Mouse (Mus musculus) regulatory T cell (primary cell): ENCODE data around the gene Cenpp.

Experiments
- in situ Hi-C: fragments of 300-600 bp; cut with MboI, MseI; formaldehyde crosslinking; loops from one replicate; pipeline ENCODE4 v1.15.1; 2025; ENCODE audit warnings: high pct_unique_total_duplicates

Cenpp gene

GRCm38 (mm10) chr13:49652481-49653179 lies at the start of gene Cenpp, which contains the start of gene Nol8:
TSS of gene Cenpp (minus strand) at chr13:49652785.
TSS of gene Nol8 (plus strand) at chr13:49653078.
- in situ Hi-C loops = loop anchor here (10.0 kb wide), 1 partner anchor 198 kb away; no protein-coding TSS in a partner anchor

DNA sequence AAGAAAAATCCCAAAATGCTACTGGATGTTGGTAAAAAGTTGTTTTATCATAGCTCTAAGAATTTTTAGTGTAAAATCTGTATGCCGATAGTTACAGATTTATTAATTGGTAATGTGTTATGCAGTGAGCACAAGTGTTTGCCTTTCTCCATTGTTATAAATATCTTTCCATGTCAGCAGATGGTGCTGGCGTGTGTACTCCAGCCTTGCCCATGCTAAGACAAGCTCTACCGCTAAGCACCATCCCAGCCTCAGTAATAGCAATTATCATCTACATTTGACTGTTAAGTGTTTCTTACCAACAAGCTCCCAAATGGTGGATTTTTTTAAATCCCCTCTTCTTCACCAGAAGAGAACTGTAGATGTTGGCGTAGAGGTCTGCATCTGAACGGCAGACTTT lies 38.5 kb upstream of the Cenpp start:
- in situ Hi-C loops = no loop called here

DNA sequence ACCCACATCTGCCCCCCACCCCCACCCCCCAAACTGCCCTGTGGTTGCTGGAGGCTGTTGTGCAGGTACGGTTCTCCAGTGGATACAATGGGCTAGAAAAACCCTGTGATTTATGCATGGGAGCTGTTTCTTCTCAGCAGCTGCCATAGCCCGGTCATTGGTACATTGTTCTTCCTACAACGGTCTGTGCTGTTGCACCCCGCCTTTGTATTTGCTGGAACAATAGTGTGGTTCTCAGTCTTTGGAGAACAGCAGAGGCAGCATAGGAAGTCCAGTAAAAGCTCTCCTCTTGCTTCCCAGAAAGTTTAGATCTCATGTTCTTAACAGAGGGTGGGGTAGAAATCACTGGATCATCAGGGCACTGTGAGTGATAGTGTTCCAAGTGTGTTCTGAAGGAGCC lies 31.7 kb upstream of the Cenpp start:
- in situ Hi-C loops = loop anchor here (10.0 kb wide), 1 partner anchor 1971 kb away; the partner anchor contains the start of gene Secisbp2

GRCm38 (mm10) chr13:49682233-49682846 lies 29.8 kb upstream of the Cenpp start:
- in situ Hi-C loops = loop anchor here (10.0 kb wide), 1 partner anchor 1972 kb away; the partner anchor contains the start of gene Secisbp2

- in situ Hi-C loops = loop anchor here (10.0 kb wide), 1 partner anchor 1973 kb away; the partner anchor contains the start of gene Secisbp2
Measured at GRCm38 (mm10) chr13:49681351-49682232, 29.0 kb upstream of the Cenpp start, which contains the start of gene Iars. TSS of gene Iars (plus strand) at chr13:49682100.

- in situ Hi-C loops = no loop called here
Measured at GRCm38 (mm10) chr13:49677793-49678192, 25.2 kb upstream of the Cenpp start.

- in situ Hi-C loops = loop anchor here (10.0 kb wide), 1 partner anchor 198 kb away; no protein-coding TSS in a partner anchor
Measured at GRCm38 (mm10) chr13:49653180-49653541, 576 bp upstream of the Cenpp start.

- in situ Hi-C loops = loop anchor here (10.0 kb wide), 1 partner anchor 197 kb away; no protein-coding TSS in a partner anchor
Measured at GRCm38 (mm10) chr13:49651781-49652351, 719 bp downstream of the Cenpp start.

DNA sequence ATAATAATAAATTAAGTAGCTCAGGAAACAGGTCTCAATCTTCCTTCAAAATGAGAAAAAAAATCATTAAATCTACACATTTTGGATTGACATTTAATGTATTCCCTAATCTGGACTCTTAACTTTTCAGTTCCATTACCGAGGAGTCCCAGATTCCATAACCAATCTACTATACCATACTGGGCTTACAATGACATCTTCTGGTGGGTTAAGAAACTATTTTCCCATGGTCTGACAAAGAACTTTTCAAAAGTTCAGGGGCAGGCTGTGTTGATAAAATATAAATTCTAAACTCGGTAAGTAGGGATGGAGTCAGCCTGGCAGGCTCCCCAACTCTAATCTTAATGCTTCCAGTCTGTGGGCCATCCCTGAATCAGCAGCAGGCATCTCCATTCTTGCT lies 1.4 kb downstream of the Cenpp start:
- in situ Hi-C loops = loop anchor here (10.0 kb wide), 1 partner anchor 196 kb away; no protein-coding TSS in a partner anchor

DNA sequence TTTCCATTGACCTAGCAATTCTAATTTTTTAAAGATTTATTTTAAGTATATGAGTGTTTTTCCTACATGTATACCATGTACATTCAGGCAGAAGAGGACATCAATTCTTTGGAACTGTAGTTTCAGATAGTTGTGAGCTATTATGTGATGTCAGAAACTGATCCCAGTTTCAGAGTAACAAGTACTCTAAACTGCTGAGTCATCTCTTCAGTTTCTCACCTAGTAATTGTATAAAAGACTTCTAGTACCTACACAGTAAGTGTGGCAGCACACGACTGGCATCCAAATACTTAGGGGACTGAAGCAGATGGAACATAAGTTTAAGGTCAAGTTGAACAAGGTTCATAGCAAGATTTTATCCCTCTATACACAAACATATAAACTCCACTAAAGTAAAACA lies 6.6 kb downstream of the Cenpp start:
- in situ Hi-C loops = no loop called here

DNA sequence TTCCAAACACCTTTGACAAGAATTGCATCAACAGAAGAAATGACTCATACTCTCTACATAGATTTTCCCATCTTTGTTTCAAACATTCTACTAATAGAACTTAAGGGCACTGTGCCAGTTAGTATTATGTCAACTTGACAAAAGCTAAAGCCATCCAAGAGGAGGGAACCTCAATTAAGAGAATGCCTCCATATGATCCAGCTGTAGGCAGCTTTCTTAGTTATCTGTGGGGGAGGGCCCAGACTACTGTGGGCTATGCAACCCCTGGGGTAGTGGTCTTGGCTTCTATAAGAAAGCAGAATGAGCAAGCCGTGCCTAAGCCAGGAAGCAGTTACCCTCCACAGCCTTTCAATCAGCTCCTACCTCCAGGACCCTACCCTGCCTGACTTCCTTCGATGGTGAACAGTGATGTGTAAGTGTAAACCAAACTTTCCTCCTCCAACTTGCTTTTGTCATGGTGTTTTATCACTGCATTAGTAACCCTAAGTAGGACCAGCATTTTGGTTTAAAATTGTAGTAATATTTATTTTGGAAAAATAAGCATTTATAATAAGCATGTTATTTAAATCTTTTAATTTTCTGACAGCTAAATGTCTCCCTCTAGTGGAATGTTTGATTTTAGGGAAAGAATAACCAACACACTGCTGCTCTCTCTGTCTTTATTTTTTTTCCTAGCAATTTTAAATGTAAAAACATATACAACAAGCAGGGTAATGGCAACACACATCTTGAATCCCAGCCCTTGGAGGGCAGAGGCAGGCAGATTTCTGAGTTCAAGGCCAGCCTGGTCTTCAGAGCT lies 7.7 kb downstream of the Cenpp start:
- in situ Hi-C loops = loop anchor here (5.0 kb wide), 1 partner anchor 78 kb away; no protein-coding TSS in a partner anchor

DNA sequence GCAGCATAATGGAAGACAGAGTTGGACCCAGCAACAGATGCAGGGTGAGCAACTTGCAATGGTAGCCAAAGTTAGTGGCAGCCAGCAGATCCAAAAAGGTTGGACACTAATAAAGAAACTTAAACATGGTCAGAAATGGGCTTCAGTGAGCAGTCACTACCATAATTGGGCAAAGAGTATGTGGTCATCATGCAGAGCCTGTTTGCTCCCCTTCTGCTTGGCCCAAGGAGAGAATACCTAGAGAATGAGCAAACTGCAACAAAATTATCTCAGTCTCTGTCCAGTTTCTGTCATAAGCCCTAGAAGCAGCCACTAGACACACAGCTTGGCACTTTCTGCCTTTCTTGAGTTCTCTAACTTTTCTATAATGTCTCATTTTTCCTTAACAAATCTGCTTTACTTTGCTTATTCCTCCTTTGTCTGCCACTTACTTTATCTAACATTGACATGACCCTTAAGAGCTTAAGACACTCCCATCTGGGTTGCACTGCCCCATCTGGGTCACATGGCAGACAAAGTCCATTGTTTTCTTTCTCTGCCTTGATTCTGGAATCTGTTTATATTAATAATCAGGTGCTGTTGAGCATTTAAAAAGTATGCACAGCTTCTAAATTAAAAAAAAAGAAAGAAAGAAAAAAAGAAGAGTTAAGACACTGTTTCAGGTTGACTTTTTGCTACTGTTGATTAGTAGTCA lies 8.8 kb downstream of the Cenpp start:
- in situ Hi-C loops = loop anchor here (5.0 kb wide), 1 partner anchor 77 kb away; no protein-coding TSS in a partner anchor

- in situ Hi-C loops = loop anchor here (5.0 kb wide), 1 partner anchor 75 kb away; no protein-coding TSS in a partner anchor
Measured at GRCm38 (mm10) chr13:49642650-49643049, 9.9 kb downstream of the Cenpp start.

DNA sequence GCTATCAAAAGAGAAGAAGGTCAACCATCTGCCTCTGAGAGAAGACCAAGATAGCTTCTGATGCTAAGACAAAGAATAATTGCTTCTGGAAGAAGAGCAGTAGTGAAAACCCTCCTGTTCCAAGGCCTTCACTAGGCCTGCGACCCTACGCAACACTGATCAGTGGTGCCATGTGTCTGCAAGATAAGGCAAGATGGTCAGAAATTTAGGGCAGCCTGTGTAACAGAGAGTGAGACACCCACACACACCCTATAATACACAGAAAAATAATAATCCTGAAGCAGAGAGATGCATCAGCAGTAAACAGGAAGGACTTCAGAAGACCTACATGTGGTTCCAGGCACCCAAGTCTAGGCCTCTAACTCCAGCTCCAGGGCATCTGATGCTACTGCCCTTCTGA lies 12.6 kb downstream of the Cenpp start:
- in situ Hi-C loops = loop anchor here (5.0 kb wide), 1 partner anchor 73 kb away; no protein-coding TSS in a partner anchor

DNA sequence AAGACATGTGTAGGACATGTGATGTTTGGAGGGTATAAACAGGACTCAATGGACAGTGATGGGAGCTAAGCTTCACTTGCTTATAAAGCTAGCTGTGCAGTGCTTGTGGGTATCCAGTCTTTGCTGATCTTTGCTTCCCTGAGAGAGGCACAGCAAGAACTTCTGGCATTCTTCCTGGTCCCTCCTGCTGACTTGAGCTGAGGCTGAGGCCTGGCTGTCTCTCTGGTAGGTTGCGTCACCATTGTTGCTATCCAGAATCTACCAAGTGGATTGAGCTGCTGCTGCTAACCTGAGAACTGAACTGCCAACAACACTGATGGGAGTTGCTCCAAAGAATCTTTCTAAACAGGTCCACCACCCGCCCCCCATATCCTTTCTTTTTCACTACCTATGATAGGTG lies 23.5 kb downstream of the Cenpp start:
- in situ Hi-C loops = no loop called here

GRCm38 (mm10) chr13:49628167-49628566 lies 24.4 kb downstream of the Cenpp start:
- in situ Hi-C loops = no loop called here

DNA sequence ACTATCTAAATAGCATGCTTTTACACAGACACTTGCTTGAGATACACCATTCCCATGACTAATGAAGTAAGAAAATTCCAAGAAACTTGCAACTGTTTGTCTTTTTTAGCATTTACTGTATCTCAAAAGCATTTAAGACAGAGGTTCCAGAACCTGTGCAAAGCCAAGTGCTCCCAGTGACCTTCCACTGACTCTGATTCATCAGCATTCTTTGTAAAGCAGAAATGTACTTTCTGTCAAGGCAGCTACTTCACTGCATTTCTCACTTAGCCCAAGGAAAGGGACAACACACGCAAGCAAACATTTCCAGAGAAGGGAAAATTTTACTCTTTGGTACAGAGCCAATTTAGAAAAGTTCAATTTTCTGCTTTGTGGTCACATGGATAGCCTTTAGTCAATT lies 29.4 kb downstream of the Cenpp start:
- in situ Hi-C loops = no loop called here

DNA sequence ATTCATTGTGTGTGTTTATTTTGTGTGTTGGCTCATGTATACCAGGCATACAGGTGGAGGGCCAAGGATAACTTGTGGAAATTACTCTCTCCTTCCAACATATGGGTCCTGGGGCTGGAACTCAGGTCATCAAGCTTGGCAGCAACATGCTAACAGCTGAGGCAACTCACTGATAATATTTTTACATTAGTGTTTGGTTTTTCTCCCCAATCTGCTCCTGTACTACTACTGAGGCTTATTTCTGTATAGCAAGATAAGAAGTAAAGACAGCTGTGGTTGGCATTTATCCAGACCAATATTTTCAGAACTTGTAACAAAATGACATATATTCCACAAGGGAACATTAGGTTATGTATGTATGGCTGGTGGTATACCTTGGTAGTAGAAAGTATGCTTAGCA lies 34.2 kb downstream of the Cenpp start:
- in situ Hi-C loops = no loop called here

- in situ Hi-C loops = no loop called here
Measured at GRCm38 (mm10) chr13:49617021-49617420, 35.6 kb downstream of the Cenpp start.
